Mouse (Mus musculus) intestine, postnatal 0 days (tissue): ENCODE results near the gene Snx29. TPM values are rescaled to one million over a fixed set of nuclear protein-coding genes. Genes with fewer than 3 reads are reported as not detected.

Experiments used
- ATAC-seq: fragments of 200-750 bp; cut with Nextera tagmentation; 2 replicates; pipeline ENCODE4 v1.8.0; 2017; ENCODE audit warnings: mild to moderate bottlenecking, moderate TSS enrichment, moderate library complexity
- H3K27ac ChIP-seq: fragments of 300-500 bp; sonication (generic); 2 replicates; pipeline ENCODE4 v1.5.1; 2014; ENCODE audit warnings: mild to moderate bottlenecking, low read depth, low read length, moderate library complexity
- H3K27me3 ChIP-seq: fragments of 300-500 bp; sonication (generic); replicated peaks from 2 replicates; pipeline ENCODE4 v1.6.1; 2014; ENCODE audit warnings: low read length, mixed read lengths; ENCODE audit not compliant: control insufficient read depth, insufficient read depth
- H3K36me3 ChIP-seq: fragments of 300-500 bp; sonication (generic); 2 replicates; pipeline ENCODE4 v1.6.1; 2014; ENCODE audit warnings: mild to moderate bottlenecking, moderate library complexity; ENCODE audit not compliant: control insufficient read depth, insufficient read depth
- H3K4me1 ChIP-seq: fragments of 300-500 bp; sonication (generic); replicated peaks from 2 replicates; pipeline ENCODE4 v1.6.1; 2014; ENCODE audit warnings: antibody characterized with exemption, low read length, mixed read lengths; ENCODE audit not compliant: control insufficient read depth, insufficient read depth
- H3K4me2 ChIP-seq: fragments of 300-500 bp; sonication (generic); replicated peaks from 2 replicates; pipeline ENCODE4 v1.6.1; 2014; ENCODE audit warnings: low read depth, mild to moderate bottlenecking, moderate library complexity
- H3K4me3 ChIP-seq: fragments of 300-500 bp; sonication (generic); 2 replicates; pipeline ENCODE4 v1.5.1; 2014; ENCODE audit warnings: low read depth, low read length
- H3K9ac ChIP-seq: fragments of 300-500 bp; sonication (generic); 2 replicates; pipeline ENCODE4 v1.6.1; 2014; ENCODE audit warnings: mild to moderate bottlenecking, low read depth, low read length
- H3K9me3 ChIP-seq: fragments of 300-500 bp; sonication (generic); 2 replicates; pipeline ENCODE4 v1.6.1; 2016; ENCODE audit warnings: mixed run types; ENCODE audit not compliant: control insufficient read depth
- CTCF ChIP-seq: sonication (generic); IDR thresholded peaks from 2 replicates; pipeline ENCODE4 v1.5.1; 2016; ENCODE audit warnings: low read depth, mild to moderate bottlenecking, control low read depth, antibody characterized with exemption, moderate library complexity
- WGBS: fragments of 180-500 bp; shearing (Covaris S2); extraction: QIAGEN DNeasy Blood & Tissue Kit; methylation state at CpG from one replicate; pipeline ENCODE4 v1.1.7; 2014; 5-methylcytosine and 5-hydroxymethylcytosine counted together
- polyA plus RNA-seq: library from polyadenylated mRNA; unstranded; fragments of >200 nt; fragmentation: Nextera tagmentation; extraction: Ambion mirVana; gene quantifications from 2 replicates; pipeline ENCODE4 v1.2.1, GENCODE M21; 2015

Snx29 gene
- polyA plus RNA-seq, 1 experiment from 2014 or later: 1.9 TPM

GRCm38 (mm10) chr16:11756598-11757245 is 434.0 kb downstream of the Snx29 start:
- H3K27ac ChIP-seq: no peak overlapping the region
- H3K9ac ChIP-seq: no peak overlapping the region
- no peaks in the 10 kb centered on the region for H3K9me3 ChIP-seq
- H3K4me3 ChIP-seq: no peak overlapping the region
- H3K4me2 ChIP-seq: no peak overlapping the region
- 53% methylated on average over 1 of the region's 1 CpGs for WGBS
- no peaks in the 10 kb centered on the region for H3K27me3 ChIP-seq
- no peak for TF ChIP-seq CTCF
- no peaks in the 10 kb centered on the region for H3K4me1 ChIP-seq
- ATAC-seq: no peak
- H3K36me3 ChIP-seq: peaks cover 7% of the 10 kb centered on the region; the same call in 1 of the 2 replicates

- Histone ChIP-seq H3K9me3 (no peaks in the 10 kb centered on the region), H3K4me2 (no peak overlapping the region), H3K27me3 (no peaks in the 10 kb centered on the region), H3K4me3 (no peak overlapping the region), H3K4me1 (no peaks in the 10 kb centered on the region), H3K9ac (no peak overlapping the region), H3K36me3 (peaks cover 7% of the 10 kb centered on the region; the same call in 1 of the 2 replicates), H3K27ac (no peak overlapping the region)
- no peak for TF ChIP-seq CTCF
- no peak for ATAC-seq
- WGBS: 93% methylated on average over 8 of the region's 8 CpGs
Measured at GRCm38 (mm10) chr16:11757471-11757870, 434.8 kb downstream of the Snx29 start.

GRCm38 (mm10) chr16:11757951-11758350 is 435.2 kb downstream of the Snx29 start:
- ATAC-seq: no peak
- H3K36me3 ChIP-seq: peaks cover 7% of the 10 kb centered on the region; the same call in 1 of the 2 replicates
- no peak overlapping the region for H3K27ac ChIP-seq
- H3K4me1 ChIP-seq: no peaks in the 10 kb centered on the region
- H3K27me3 ChIP-seq: no peaks in the 10 kb centered on the region
- H3K9ac ChIP-seq: no peak overlapping the region
- H3K4me3 ChIP-seq: no peak overlapping the region
- H3K9me3 ChIP-seq: no peaks in the 10 kb centered on the region
- no peak overlapping the region for H3K4me2 ChIP-seq
- WGBS: 61% methylated on average over 7 of the region's 7 CpGs
- no peak for TF ChIP-seq CTCF

GRCm38 (mm10) chr16:11772318-11772717 is 449.6 kb downstream of the Snx29 start:
- Histone ChIP-seq H3K9ac (no peak overlapping the region), H3K9me3 (no peaks in the 10 kb centered on the region), H3K4me2 (no peak overlapping the region), H3K36me3 (no peaks in the 10 kb centered on the region), H3K27ac (no peak overlapping the region), H3K4me3 (no peak overlapping the region), H3K4me1 (no peaks in the 10 kb centered on the region), H3K27me3 (no peaks in the 10 kb centered on the region)
- no peak for TF ChIP-seq CTCF
- no peak for ATAC-seq
- 88% methylated on average over 2 of the region's 2 CpGs for WGBS

- Histone ChIP-seq H3K27me3 (no peaks in the 10 kb centered on the region), H3K9ac (no peak overlapping the region), H3K4me3 (no peak overlapping the region), H3K9me3 (no peaks in the 10 kb centered on the region), H3K4me1 (no peaks in the 10 kb centered on the region), H3K4me2 (no peak overlapping the region), H3K27ac (no peak overlapping the region), H3K36me3 (no peaks in the 10 kb centered on the region)
- no peak for TF ChIP-seq CTCF
- 68% methylated on average over 1 of the region's 1 CpGs for WGBS
- ATAC-seq: no peak
Measured at GRCm38 (mm10) chr16:11774321-11774720, 451.6 kb downstream of the Snx29 start.

- Histone ChIP-seq H3K4me2 (no peak overlapping the region), H3K9ac (no peak overlapping the region), H3K9me3 (no peaks in the 10 kb centered on the region), H3K4me3 (no peak overlapping the region), H3K4me1 (no peaks in the 10 kb centered on the region), H3K27me3 (no peaks in the 10 kb centered on the region), H3K27ac (no peak overlapping the region), H3K36me3 (no peaks in the 10 kb centered on the region)
- no peak for ATAC-seq
- 79% methylated on average over 3 of the region's 3 CpGs for WGBS
- no peak for TF ChIP-seq CTCF
Measured at GRCm38 (mm10) chr16:11776528-11776927, 453.8 kb downstream of the Snx29 start.
